Mouse (Mus musculus) small intestine, adult 2 months (tissue): Measurements from ENCODE around the gene Cdc42bpg. TPM values are rescaled to one million over a fixed set of nuclear protein-coding genes. Genes with fewer than 3 reads are reported as not detected.
A peak's percentile ranks its signal among the peaks of the same experiment; 100 is the strongest.

Source experiments
- H3K27ac ChIP-seq: fragments of 200-500 bp; 2 replicates; pipeline ENCODE4 v1.5.1; 2012; ENCODE audit warnings: low read depth, low read length, control low read depth, inconsistent platforms; ENCODE audit not compliant: insufficient read depth
- H3K27me3 ChIP-seq: fragments of 200-500 bp; 2 replicates; pipeline ENCODE4 v1.6.1; 2012; ENCODE audit warnings: mild to moderate bottlenecking, moderate library complexity, low read length, inconsistent platforms; ENCODE audit not compliant: control insufficient read depth, insufficient read depth
- H3K36me3 ChIP-seq: fragments of 200-500 bp; 2 replicates; pipeline ENCODE4 v1.6.1; 2012; ENCODE audit warnings: mild to moderate bottlenecking, low read length, control low read depth, inconsistent platforms; ENCODE audit not compliant: control insufficient read depth, insufficient read depth
- H3K4me1 ChIP-seq: fragments of 200-500 bp; 2 replicates; pipeline ENCODE4 v1.6.1; 2012; ENCODE audit warnings: low read length, inconsistent platforms, mixed read lengths; ENCODE audit not compliant: control insufficient read depth, insufficient read depth, insufficient read length
- H3K4me3 ChIP-seq: fragments of 200-500 bp; 2 replicates; pipeline ENCODE4 v1.5.1; 2012; ENCODE audit warnings: low read depth, mild to moderate bottlenecking, control low read depth, inconsistent platforms, low read length, moderate library complexity
- CTCF ChIP-seq: fragments of 200-500 bp; IDR thresholded peaks from 2 replicates; pipeline ENCODE4 v1.5.1; 2012; ENCODE audit warnings: low read depth, mild to moderate bottlenecking, control low read depth, inconsistent platforms, low read length, moderate library complexity, mixed read lengths; ENCODE audit not compliant: insufficient replicate concordance, insufficient read length; ENCODE audit errors: extremely low read depth
- POLR2A ChIP-seq: fragments of 200-500 bp; IDR thresholded peaks from 2 replicates; pipeline ENCODE4 v1.6.1; 2012; ENCODE audit warnings: low read depth, mild to moderate bottlenecking, control low read depth, inconsistent platforms, low read length, moderate library complexity
- WGBS: fragments of 180-500 bp; shearing (Covaris S2); methylation state at CpG from one replicate; pipeline ENCODE4 v1.1.7; 2018; 5-methylcytosine and 5-hydroxymethylcytosine counted together
- polyA plus RNA-seq: library from polyadenylated mRNA; depleted of rRNA; stranded (reverse); fragments of >200 nt; gene quantifications from 2 replicates; pipeline ENCODE4 v1.2.3, GENCODE M21; 2012

Cdc42bpg gene
- polyA plus RNA-seq, 1 experiment: 53.2 TPM

DNA sequence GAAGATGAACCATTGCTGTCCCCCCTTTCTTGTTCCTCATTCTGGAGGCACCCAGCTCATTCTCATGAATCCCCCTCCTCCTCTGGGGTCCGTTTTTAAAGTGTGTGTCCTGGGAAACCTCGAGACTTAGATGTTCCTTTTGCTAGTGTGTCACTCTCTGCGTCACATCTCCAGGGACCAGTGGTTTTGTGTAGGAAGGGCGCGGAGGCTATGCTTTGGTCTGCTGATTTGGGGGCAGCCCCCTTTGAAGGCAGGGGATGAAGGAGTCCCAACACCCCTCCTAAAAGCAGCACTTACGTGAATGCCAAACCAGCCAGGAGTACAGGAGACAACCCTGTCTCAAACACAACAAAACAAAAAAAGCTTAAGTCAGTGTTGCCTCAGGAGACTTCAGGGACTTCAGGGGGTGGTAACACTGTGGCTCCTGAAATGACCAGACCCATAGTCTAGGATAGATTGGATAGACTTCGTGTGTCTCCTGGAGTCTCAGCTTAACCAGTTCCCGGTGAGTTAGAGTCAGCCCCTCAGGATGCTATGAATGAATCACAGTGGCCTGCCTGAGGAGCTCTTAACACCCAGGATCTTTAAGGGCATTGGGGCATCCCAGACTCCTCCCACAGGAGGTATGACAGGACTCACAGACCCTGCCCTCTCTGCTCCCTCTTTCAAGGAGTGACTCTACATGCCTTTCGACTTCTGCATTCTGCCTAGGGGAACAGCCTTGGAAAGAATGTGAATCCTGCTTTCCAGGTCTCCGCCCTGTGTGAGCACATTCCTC, 28.4 kb upstream of the Cdc42bpg start:
- TF ChIP-seq POLR2A: peak; percentile 58; the same call in 1 of the 2 replicates
- no peak for TF ChIP-seq CTCF
- Histone ChIP-seq H3K27me3 (no peaks in the 10 kb centered on the region), H3K4me3 (peak overlapping the region; percentile 91), H3K36me3 (peaks cover 34% of the 10 kb centered on the region), H3K27ac (peak overlapping the region; percentile 88), H3K4me1 (peaks cover 33% of the 10 kb centered on the region)
- WGBS: 6% methylated on average over 10 of the region's 10 CpGs

DNA sequence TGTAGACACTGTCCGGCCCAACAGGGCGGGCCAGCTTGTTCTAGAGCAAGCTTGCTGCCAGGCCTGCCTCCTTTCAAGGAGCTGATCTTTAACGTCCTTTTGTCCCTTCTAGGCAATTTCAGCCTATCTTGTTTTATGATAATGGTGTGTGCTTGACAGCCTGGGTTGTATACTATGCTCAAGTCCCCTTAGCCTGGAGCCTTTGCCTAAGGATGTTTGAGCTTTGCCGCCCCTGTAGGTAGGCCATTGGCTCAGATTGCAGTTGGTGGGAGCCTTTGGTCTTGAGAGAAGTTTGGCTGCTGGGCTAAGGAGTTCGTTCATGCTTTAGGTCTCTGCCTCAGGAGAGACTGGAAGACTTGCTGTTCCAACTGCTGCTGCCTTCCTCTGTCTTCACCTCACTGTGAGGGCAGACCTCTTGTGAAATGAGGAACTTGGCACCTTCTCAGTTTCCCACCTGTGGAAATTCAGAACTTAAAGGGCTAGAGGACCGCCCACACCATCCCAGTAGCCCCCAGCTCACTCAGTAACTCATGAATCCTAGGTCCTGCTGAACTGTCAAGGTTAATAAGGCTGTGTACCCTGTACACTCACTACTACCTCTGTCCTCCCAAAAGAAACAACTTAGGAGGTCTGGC, 27.7 kb upstream of the Cdc42bpg start:
- peak overlapping the region; percentile 91 for H3K4me3 ChIP-seq
- peaks cover 40% of the 10 kb centered on the region for H3K36me3 ChIP-seq
- H3K27me3 ChIP-seq: no peaks in the 10 kb centered on the region
- H3K4me1 ChIP-seq: peaks cover 27% of the 10 kb centered on the region
- WGBS: 18% methylated on average over 6 of the region's 6 CpGs
- peak overlapping the region; percentile 88 for H3K27ac ChIP-seq
- TF ChIP-seq POLR2A: no peak; the same call in 1 of the 2 replicates
- TF ChIP-seq CTCF: no peak

DNA sequence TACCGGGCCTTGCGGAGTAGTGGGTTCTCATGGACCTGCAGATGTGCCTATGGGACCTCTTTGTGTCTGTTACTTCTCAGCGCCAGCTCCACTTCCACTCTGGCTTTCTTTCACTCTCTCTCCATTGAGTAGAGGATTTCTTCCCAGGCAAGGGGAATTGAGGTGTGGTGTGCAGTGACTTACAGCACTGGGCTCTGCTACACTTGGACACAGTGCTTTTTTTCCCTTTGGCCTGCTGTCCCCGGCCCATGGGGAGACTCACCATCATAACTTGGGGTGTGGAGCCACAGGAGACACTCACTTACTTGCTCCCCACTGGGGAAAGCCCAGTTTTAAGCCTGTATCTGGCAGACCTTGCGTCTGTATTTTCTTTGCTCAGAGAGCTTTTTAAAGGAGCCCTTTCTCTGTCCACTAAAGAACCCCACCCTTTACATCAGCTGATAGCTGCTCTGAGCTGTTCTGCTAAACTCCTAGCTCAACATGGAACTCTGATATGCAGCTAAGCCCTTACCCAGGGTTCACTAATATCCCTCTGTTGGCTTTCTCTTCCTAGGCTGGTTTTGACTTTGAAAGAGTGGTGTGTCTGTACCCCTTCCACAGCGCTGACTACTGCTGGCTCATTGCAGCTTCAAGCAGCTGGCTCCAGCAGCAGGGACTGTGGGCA, 26.6 kb upstream of the Cdc42bpg start:
- Histone ChIP-seq H3K4me1 (peaks cover 26% of the 10 kb centered on the region), H3K27me3 (no peaks in the 10 kb centered on the region), H3K36me3 (peaks cover 44% of the 10 kb centered on the region), H3K4me3 (peak overlapping the region; percentile 91), H3K27ac (peak overlapping the region; percentile 32)
- TF ChIP-seq POLR2A (no peak), CTCF (no peak)
- 88% methylated on average over 6 of the region's 6 CpGs for WGBS

DNA sequence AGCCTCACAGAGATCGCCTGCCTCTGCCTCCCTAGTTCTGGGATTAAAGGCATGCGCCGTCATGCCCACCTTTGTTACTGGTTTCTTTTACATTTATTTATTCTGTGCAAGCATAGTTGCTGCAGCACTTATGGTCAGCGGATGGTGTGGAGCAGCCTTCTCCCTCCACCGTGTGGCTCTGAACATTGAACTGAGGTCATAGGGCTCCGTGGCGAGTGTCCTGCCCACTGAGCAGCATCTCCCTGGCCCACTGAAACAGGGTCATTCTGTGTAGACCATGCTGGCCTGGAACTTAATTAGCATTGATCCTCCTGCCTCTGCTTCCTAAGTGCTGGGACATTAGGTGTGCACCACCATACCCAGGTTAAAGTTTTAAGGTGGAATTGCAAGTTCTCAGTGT, 25.7 kb upstream of the Cdc42bpg start:
- 83% methylated on average over 7 of the region's 7 CpGs for WGBS
- TF ChIP-seq CTCF (no peak), POLR2A (no peak)
- Histone ChIP-seq H3K4me1 (peaks cover 30% of the 10 kb centered on the region), H3K27me3 (no peaks in the 10 kb centered on the region), H3K36me3 (peaks cover 46% of the 10 kb centered on the region), H3K4me3 (no peak overlapping the region), H3K27ac (peak overlapping the region; percentile 3; the same call in 1 of the 2 replicates)

DNA sequence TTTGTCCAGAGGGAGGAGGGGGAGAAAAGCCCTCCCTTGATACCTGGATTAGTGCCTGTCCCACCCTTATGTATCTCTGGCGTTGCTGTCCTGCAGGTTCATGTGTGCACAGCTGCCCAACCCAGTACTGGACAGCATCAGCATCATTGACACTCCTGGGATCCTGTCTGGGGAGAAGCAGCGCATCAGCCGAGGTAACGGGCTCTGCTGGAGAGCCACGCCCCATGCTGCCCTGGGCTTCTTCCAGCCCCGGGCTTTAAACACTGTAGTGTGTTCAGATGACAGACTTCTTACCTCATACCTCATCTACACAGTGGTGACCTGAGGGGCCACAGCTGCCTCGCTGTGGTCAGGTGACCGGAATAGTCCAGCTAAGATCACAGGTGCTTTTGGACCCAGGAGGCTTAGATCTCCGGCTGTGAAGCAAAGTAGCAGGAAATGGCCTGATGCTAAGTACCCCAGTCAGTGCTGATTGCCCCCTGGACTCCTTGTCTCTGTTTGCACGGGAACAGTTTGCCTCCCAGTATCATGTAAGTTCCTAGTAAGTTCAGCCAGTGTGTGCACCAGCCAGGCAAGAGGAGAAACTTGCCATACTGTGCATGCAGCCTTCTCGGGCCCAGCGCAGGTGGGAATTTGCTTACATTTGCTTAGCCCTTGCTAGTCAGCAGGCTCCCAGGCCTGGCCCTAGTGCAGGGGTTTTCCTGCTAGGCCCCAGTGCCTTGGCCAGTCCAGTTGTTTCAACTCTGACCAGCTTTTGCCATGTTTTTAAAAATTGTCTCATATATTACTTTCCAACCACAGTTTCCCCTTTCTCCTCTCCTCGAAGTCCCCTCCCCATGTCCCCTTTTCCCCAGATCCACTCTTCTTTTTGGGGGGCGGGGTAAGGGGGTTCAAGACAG, 24.9 kb upstream of the Cdc42bpg start:
- Histone ChIP-seq H3K36me3 (peaks cover 47% of the 10 kb centered on the region), H3K27me3 (no peaks in the 10 kb centered on the region), H3K4me3 (no peak overlapping the region), H3K27ac (peak overlapping the region; percentile 3; the same call in 1 of the 2 replicates), H3K4me1 (peaks cover 33% of the 10 kb centered on the region)
- WGBS: 72% methylated on average over 14 of the region's 14 CpGs
- TF ChIP-seq POLR2A (no peak), CTCF (no peak)

DNA sequence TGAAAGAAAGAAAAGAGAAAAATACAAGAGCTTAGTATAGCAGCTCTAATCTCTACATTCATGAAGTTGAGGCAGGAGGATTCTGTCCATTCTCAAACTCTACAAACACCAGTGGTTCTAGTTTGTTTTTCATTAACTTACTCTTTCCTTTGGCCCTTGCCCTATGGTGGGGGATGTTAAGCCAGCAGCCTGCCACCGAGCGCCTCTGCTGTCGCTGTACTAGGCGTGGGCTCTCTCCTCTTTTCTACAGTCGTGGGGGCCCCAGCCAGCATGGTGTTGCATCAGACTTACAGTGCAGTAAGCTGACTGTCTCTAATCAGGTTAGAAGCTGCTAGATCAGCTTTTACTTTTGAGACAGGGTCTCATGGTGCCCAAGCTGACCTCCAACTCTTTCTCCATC, 23.3 kb upstream of the Cdc42bpg start:
- no peak overlapping the region for H3K27ac ChIP-seq
- no peaks in the 10 kb centered on the region for H3K27me3 ChIP-seq
- 74% methylated on average over 5 of the region's 5 CpGs for WGBS
- no peak overlapping the region for H3K4me3 ChIP-seq
- TF ChIP-seq POLR2A (no peak), CTCF (no peak)
- peaks cover 38% of the 10 kb centered on the region for H3K4me1 ChIP-seq
- H3K36me3 ChIP-seq: peaks cover 57% of the 10 kb centered on the region
